Mouse (Mus musculus): ENCODE measurements around the gene B3galt5. TPM values are rescaled to one million over a fixed set of nuclear protein-coding genes. Genes with fewer than 3 reads are reported as not detected.

The B3galt5 gene
- polyA plus RNA-seq, 1 experiment = not detected

- Histone ChIP-seq H3K4me1 (ENCODE audit: control insufficient read depth) (no peaks in the 10 kb centered on the region), H3K9me3 (ENCODE audit: control insufficient read depth, low read length) (peaks cover 2% of the 10 kb centered on the region; the same call in 1 of the 2 replicates), H3K36me3 (ENCODE audit: control insufficient read depth) (no peaks in the 10 kb centered on the region), H3K4me3 (replicated peaks) (no peak overlapping the region), H3K27me3 (ENCODE audit: control insufficient read depth) (no peaks in the 10 kb centered on the region)
- TF ChIP-seq GATA1 (IDR thresholded peaks at IDR 0.05; ENCODE audit: low read length) (no peak), TAL1 (IDR thresholded peaks at IDR 0.05; ENCODE audit: low read length) (no peak)
Measured at GRCm38 (mm10) chr16:96213027-96213426, 22.6 kb upstream of the B3galt5 start.

- H3K4me1 ChIP-seq (ENCODE audit: control insufficient read depth) = no peaks in the 10 kb centered on the region
- no peaks in the 10 kb centered on the region for H3K36me3 ChIP-seq (ENCODE audit: control insufficient read depth)
- no peak overlapping the region for H3K4me3 ChIP-seq (replicated peaks)
- H3K9me3 ChIP-seq (ENCODE audit: control insufficient read depth, low read length) = no peaks in the 10 kb centered on the region
- H3K27me3 ChIP-seq (ENCODE audit: control insufficient read depth) = no peaks in the 10 kb centered on the region
- no peak for TF ChIP-seq TAL1 (IDR thresholded peaks at IDR 0.05; ENCODE audit: low read length)
Measured at GRCm38 (mm10) chr16:96221491-96221890, 14.1 kb upstream of the B3galt5 start.

- Histone ChIP-seq H3K4me3 (replicated peaks) (no peak overlapping the region), H3K27me3 (ENCODE audit: control insufficient read depth) (no peaks in the 10 kb centered on the region), H3K9me3 (ENCODE audit: control insufficient read depth, low read length) (no peaks in the 10 kb centered on the region), H3K36me3 (ENCODE audit: control insufficient read depth) (no peaks in the 10 kb centered on the region), H3K4me1 (ENCODE audit: control insufficient read depth) (no peaks in the 10 kb centered on the region)
- no peak for TF ChIP-seq GATA1 (IDR thresholded peaks at IDR 0.05; ENCODE audit: low read length)
- no peak for TF ChIP-seq TAL1 (IDR thresholded peaks at IDR 0.05; ENCODE audit: low read length)
Measured at GRCm38 (mm10) chr16:96221959-96222358, 13.6 kb upstream of the B3galt5 start.

GRCm38 (mm10) chr16:96222452-96222851, 13.1 kb upstream of the B3galt5 start:
- TF ChIP-seq TAL1 (IDR thresholded peaks at IDR 0.05; ENCODE audit: low read length) = no peak
- no peak for TF ChIP-seq GATA1 (IDR thresholded peaks at IDR 0.05; ENCODE audit: low read length)
- no peaks in the 10 kb centered on the region for H3K4me1 ChIP-seq (ENCODE audit: control insufficient read depth)
- no peaks in the 10 kb centered on the region for H3K27me3 ChIP-seq (ENCODE audit: control insufficient read depth)
- no peaks in the 10 kb centered on the region for H3K9me3 ChIP-seq (ENCODE audit: control insufficient read depth, low read length)
- H3K4me3 ChIP-seq (replicated peaks) = no peak overlapping the region
- H3K36me3 ChIP-seq (ENCODE audit: control insufficient read depth) = no peaks in the 10 kb centered on the region

GRCm38 (mm10) chr16:96228438-96228837, 7.2 kb upstream of the B3galt5 start:
- TF ChIP-seq TAL1 (IDR thresholded peaks at IDR 0.05; ENCODE audit: low read length) = no peak
- TF ChIP-seq GATA1 (IDR thresholded peaks at IDR 0.05; ENCODE audit: low read length) = no peak
- Histone ChIP-seq H3K9me3 (ENCODE audit: control insufficient read depth, low read length) (no peaks in the 10 kb centered on the region), H3K4me1 (ENCODE audit: control insufficient read depth) (no peaks in the 10 kb centered on the region), H3K36me3 (ENCODE audit: control insufficient read depth) (no peaks in the 10 kb centered on the region), H3K27me3 (ENCODE audit: control insufficient read depth) (no peaks in the 10 kb centered on the region), H3K4me3 (replicated peaks) (no peak overlapping the region)

- TF ChIP-seq GATA1 (IDR thresholded peaks at IDR 0.05; ENCODE audit: low read length) (no peak), TAL1 (IDR thresholded peaks at IDR 0.05; ENCODE audit: low read length) (no peak)
- Histone ChIP-seq H3K36me3 (ENCODE audit: control insufficient read depth) (no peaks in the 10 kb centered on the region), H3K27me3 (ENCODE audit: control insufficient read depth) (no peaks in the 10 kb centered on the region), H3K4me1 (ENCODE audit: control insufficient read depth) (no peaks in the 10 kb centered on the region), H3K9me3 (ENCODE audit: control insufficient read depth, low read length) (no peaks in the 10 kb centered on the region), H3K4me3 (replicated peaks) (no peak overlapping the region)
Measured at GRCm38 (mm10) chr16:96229044-96229555, 6.5 kb upstream of the B3galt5 start.

- Histone ChIP-seq H3K4me1 (ENCODE audit: control insufficient read depth) (no peaks in the 10 kb centered on the region), H3K27me3 (ENCODE audit: control insufficient read depth) (no peaks in the 10 kb centered on the region), H3K4me3 (replicated peaks) (no peak overlapping the region), H3K9me3 (ENCODE audit: control insufficient read depth, low read length) (no peaks in the 10 kb centered on the region), H3K36me3 (ENCODE audit: control insufficient read depth) (no peaks in the 10 kb centered on the region)
- TF ChIP-seq TAL1 (IDR thresholded peaks at IDR 0.05; ENCODE audit: low read length) (no peak), GATA1 (IDR thresholded peaks at IDR 0.05; ENCODE audit: low read length) (no peak)
Measured at GRCm38 (mm10) chr16:96230411-96230810, 5.2 kb upstream of the B3galt5 start.

- Histone ChIP-seq H3K9me3 (ENCODE audit: control insufficient read depth, low read length) (no peaks in the 10 kb centered on the region), H3K4me3 (replicated peaks) (no peak overlapping the region), H3K36me3 (ENCODE audit: control insufficient read depth) (no peaks in the 10 kb centered on the region), H3K27me3 (ENCODE audit: control insufficient read depth) (no peaks in the 10 kb centered on the region), H3K4me1 (ENCODE audit: control insufficient read depth) (no peaks in the 10 kb centered on the region)
- TF ChIP-seq TAL1 (IDR thresholded peaks at IDR 0.05; ENCODE audit: low read length) (no peak), GATA1 (IDR thresholded peaks at IDR 0.05; ENCODE audit: low read length) (no peak)
Measured at GRCm38 (mm10) chr16:96231251-96231650, 4.3 kb upstream of the B3galt5 start.

- no peaks in the 10 kb centered on the region for H3K4me1 ChIP-seq (ENCODE audit: control insufficient read depth)
Measured at GRCm38 (mm10) chr16:96231974-96232373, 3.6 kb upstream of the B3galt5 start.

GRCm38 (mm10) chr16:96233996-96234395, 1.6 kb upstream of the B3galt5 start:
- no peak overlapping the region for H3K4me3 ChIP-seq (replicated peaks)
- no peaks in the 10 kb centered on the region for H3K27me3 ChIP-seq (ENCODE audit: control insufficient read depth)
- TF ChIP-seq TAL1 (IDR thresholded peaks at IDR 0.05; ENCODE audit: low read length) (no peak), GATA1 (IDR thresholded peaks at IDR 0.05; ENCODE audit: low read length) (no peak)

More at GRCm38 (mm10) chr16:96231974-96232373, 3.6 kb upstream of the B3galt5 start:
- H3K9me3 ChIP-seq (ENCODE audit: control insufficient read depth, low read length) = no peaks in the 10 kb centered on the region
- TF ChIP-seq TAL1 (IDR thresholded peaks at IDR 0.05; ENCODE audit: low read length) = no peak
- TF ChIP-seq GATA1 (IDR thresholded peaks at IDR 0.05; ENCODE audit: low read length) = no peak
- H3K27me3 ChIP-seq (ENCODE audit: control insufficient read depth) = no peaks in the 10 kb centered on the region
- H3K4me3 ChIP-seq (replicated peaks) = no peak overlapping the region
- H3K36me3 ChIP-seq (ENCODE audit: control insufficient read depth) = no peaks in the 10 kb centered on the region

More at GRCm38 (mm10) chr16:96233996-96234395, 1.6 kb upstream of the B3galt5 start:
- H3K36me3 ChIP-seq (ENCODE audit: control insufficient read depth) = no peaks in the 10 kb centered on the region
- no peaks in the 10 kb centered on the region for H3K4me1 ChIP-seq (ENCODE audit: control insufficient read depth)
- no peaks in the 10 kb centered on the region for H3K9me3 ChIP-seq (ENCODE audit: control insufficient read depth, low read length)

All from erythroblast, embryonic 14.5 days (primary cell).